Mouse (Mus musculus): ENCODE results near the gene Prl4a1.
"Not testable (repeated sequence)": the region's sequence is repeated elsewhere in the genome, so short reads cannot be mapped to it uniquely, and the experiment has no call there.

The Prl4a1 gene

DNA sequence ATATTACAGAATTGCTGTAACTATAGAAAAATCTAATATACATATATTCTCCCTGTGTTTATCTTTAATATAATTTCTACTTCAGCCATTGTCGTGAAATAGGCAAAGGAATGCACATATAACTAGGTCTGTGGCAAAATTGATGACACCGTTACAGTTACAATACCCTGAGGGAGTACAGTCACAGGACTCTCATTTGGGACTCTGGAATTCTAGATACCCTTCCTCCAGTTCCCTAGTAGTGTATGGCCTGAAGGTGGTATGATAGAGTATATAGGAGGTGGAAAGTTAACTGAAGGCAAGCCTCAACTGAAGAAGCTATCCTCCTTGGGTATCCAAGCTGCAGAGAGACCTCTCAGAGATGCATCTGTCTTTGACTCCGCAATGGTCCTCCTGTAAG lies at the start of gene Prl4a1:
Gene Prl4a1 (plus strand): TSS at position 301 of the 400 bp plus-strand sequence.
- DNase-seq (ENCODE audit: extremely low spot score) = no peak

DNA sequence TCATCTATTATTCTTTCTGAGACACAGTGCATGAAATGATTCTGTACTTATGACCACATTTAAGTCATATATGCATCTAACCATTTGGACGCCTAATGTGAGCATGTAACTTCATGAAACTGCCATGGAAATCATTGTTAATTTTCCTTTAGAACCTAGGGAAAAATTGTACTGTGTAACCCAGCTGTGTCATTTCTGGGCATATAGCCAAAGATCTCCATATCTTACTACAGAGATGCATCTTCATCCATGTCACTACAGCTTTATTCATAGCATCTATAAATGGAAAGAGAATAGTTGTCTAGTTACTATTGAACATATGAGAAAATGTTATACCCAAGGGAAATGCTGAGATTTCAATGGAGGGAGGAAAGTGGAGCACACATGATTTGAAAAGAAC lies 43.1 kb upstream of the Prl4a1 start:
- DNase-seq (ENCODE audit: extremely low spot score) = no peak

- not testable (repeated sequence) for DNase-seq (ENCODE audit: extremely low spot score)
Observed at GRCm38 (mm10) chr13:27974281-27974680, 41.7 kb upstream of the Prl4a1 start.

DNA sequence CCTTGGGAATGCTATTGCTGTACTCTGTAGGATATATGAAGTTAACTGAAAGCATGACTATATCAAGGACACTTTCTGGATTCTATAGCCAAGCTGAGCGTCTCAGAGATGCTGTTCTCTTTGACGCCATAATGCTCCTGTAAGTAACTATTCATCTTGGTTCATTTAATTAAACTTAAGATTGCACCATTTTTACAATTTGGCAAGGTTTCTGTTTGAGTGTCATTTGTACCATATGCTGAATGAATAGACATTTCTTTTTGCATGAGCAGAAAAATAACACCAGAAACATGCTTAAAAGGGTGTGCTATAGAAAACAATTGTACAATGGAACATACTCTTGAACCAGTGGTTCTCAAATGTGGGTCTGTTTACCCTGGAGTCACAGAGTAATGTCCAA lies 38.4 kb upstream of the Prl4a1 start:
- no peak for DNase-seq (ENCODE audit: extremely low spot score)

DNA sequence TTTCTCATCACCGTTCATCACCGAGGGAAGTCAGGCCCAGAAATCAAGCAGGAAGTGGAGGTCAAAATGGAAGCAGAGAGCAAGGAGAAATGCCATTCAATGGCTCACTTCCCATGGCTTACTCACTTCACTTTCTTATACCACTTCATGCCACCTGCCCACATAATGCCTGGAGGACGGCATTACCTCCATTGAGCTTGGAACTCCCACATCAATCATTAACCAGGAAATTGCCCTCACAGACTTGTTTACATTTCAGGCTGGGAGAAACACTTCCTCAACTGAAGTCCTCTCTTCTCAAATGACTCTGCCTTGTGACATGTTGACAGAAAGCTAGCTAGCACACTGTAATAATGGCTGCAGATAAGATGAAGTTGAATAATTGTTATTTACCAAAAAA lies 19.5 kb upstream of the Prl4a1 start:
- DNase-seq (ENCODE audit: extremely low spot score) = not testable (repeated sequence)

DNA sequence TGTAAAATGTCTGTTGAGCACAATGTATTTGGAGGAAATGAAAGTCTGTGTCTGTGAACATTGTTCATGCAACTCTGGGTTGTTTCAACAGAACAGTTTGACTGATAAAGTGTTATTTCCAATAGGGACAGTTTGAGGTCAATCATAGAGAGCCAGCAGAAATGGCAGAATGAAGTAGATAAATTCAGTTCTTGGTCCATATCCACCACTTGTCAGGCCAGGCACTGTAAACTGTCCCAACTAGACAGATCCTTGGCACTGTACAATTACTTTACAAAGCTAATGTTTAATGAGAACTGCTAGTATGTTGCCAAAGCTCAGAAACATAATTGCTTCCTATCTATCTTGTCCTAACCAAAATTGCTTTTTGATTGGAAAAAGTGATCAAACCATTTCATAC lies 13.3 kb downstream of the Prl4a1 start:
- no peak for DNase-seq (ENCODE audit: extremely low spot score)

DNA sequence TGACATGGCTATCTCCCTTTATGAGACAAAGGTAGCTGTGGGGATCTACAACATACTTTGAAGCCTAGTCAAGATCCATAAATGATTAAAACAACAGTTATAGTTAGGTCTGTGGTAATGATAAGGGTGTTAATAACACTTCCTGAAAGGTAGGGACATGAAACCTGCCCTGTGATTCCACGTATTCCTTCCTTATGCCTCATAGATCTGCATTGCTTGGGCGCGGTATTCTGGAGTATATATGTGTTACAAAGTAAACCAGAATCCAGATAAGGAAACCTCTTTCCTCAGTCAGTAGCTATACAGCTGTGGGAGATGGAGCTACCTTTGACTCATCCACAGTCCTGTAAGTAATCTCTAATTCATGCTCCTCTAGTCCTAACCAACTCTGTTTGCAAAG lies 53.3 kb downstream of the Prl4a1 start:
- DNase-seq (ENCODE audit: extremely low spot score) = no peak
